Mouse (Mus musculus): Measurements from ENCODE around the gene H2al1c. TPM values are rescaled to one million over a fixed set of nuclear protein-coding genes. Genes with fewer than 3 reads are reported as not detected.
"Not testable (repeated sequence)": the region's sequence is repeated elsewhere in the genome, so short reads cannot be mapped to it uniquely, and the experiment has no call there.

H2al1c gene
- total and polyA plus RNA-seq, 2 experiments from 2014 or later: not detected

DNA sequence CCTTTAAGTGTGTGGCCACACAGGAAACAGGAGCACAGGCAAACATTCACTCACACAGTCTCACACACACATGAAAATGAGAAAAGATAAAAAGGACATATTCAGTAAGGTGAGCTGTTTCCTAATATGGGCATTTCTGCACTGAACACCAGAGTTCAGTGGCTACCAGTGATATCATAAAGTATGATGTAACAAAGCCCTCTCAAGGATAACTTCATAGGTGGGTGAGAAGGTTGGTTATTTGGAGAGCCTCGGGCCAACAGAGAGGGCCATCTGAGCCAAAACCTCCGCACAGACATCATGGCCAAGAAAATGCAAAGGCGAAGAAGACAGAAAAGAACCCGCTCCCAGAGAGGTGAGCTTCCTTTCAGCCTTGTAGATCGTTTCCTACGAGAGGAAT is 15.7 kb downstream of the H2al1c start, which contains the start of gene H2al1h:
Gene H2al1h (plus strand): TSS at position 301 of the 400 bp plus-strand sequence.
- WGBS: no CpG with 5 or more reads among the region's 6 CpGs
- not testable (repeated sequence) for H3K9me3 ChIP-seq (ENCODE audit: low read length); H3K4me3 ChIP-seq (ENCODE audit: low read depth, low read length); H3K9ac ChIP-seq (replicated peaks; ENCODE audit: low read length, poor library complexity, severe bottlenecking); H3K4me1 ChIP-seq (ENCODE audit: insufficient read depth, low read length); H3K27me3 ChIP-seq (ENCODE audit: insufficient read depth, low read length); H3K4me2 ChIP-seq (ENCODE audit: low read depth, low read length, poor library complexity, severe bottlenecking); H3K36me3 ChIP-seq (ENCODE audit: insufficient read depth, low read length); H3K27ac ChIP-seq (ENCODE audit: low read depth, low read length); DNase-seq (ENCODE audit: low spot score); ATAC-seq (ENCODE audit: low FRiP score)

DNA sequence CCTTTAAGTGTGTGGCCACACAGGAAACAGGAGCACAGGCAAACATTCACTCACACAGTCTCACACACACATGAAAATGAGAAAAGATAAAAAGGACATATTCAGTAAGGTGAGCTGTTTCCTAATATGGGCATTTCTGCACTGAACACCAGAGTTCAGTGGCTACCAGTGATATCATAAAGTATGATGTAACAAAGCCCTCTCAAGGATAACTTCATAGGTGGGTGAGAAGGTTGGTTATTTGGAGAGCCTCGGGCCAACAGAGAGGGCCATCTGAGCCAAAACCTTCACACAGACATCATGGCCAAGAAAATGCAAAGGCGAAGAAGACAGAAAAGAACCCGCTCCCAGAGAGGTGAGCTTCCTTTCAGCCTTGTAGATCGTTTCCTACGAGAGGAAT is 18.9 kb downstream of the H2al1c start, which contains the start of gene H2al1i:
Gene H2al1i (plus strand): TSS at position 301 of the 400 bp plus-strand sequence.
- H3K27ac ChIP-seq (ENCODE audit: low read depth, low read length); H3K4me1 ChIP-seq (ENCODE audit: insufficient read depth, low read length); H3K4me3 ChIP-seq (ENCODE audit: low read depth, low read length); H3K9me3 ChIP-seq (ENCODE audit: low read length); DNase-seq (ENCODE audit: low spot score); H3K36me3 ChIP-seq (ENCODE audit: insufficient read depth, low read length); H3K27me3 ChIP-seq (ENCODE audit: insufficient read depth, low read length); ATAC-seq (ENCODE audit: low FRiP score); H3K9ac ChIP-seq (replicated peaks; ENCODE audit: low read length, poor library complexity, severe bottlenecking); H3K4me2 ChIP-seq (ENCODE audit: low read depth, low read length, poor library complexity, severe bottlenecking): not testable (repeated sequence)
- no CpG with 5 or more reads among the region's 5 CpGs for WGBS

DNA sequence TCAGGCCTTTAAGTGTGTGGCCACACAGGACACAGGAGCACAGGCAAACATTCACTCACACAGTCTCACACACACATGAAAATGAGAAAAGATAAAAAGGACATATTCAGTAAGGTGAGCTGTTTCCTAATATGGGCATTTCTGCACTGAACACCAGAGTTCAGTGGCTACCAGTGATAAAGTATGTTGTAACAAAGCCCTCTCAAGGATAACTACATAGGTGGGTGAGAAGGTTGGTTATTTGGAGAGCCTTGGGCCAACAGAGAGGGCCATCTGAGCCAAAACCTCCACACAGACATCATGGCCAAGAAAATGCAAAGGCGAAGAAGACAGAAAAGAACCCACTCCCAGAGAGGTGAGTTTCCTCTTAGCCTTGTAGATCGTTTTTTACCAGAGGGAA is 22.1 kb downstream of the H2al1c start, which contains the start of gene H2al1j:
Gene H2al1j (plus strand): TSS at position 301 of the 400 bp plus-strand sequence.
- ATAC-seq (ENCODE audit: low FRiP score); H3K4me1 ChIP-seq (ENCODE audit: insufficient read depth, low read length); DNase-seq (ENCODE audit: low spot score); H3K27ac ChIP-seq (ENCODE audit: low read depth, low read length); H3K9me3 ChIP-seq (ENCODE audit: low read length); H3K27me3 ChIP-seq (ENCODE audit: insufficient read depth, low read length); H3K9ac ChIP-seq (replicated peaks; ENCODE audit: low read length, poor library complexity, severe bottlenecking); H3K4me2 ChIP-seq (ENCODE audit: low read depth, low read length, poor library complexity, severe bottlenecking); H3K4me3 ChIP-seq (ENCODE audit: low read depth, low read length); H3K36me3 ChIP-seq (ENCODE audit: insufficient read depth, low read length): not testable (repeated sequence)
- WGBS: 97% methylated on average over 2 of the region's 2 CpGs

DNA sequence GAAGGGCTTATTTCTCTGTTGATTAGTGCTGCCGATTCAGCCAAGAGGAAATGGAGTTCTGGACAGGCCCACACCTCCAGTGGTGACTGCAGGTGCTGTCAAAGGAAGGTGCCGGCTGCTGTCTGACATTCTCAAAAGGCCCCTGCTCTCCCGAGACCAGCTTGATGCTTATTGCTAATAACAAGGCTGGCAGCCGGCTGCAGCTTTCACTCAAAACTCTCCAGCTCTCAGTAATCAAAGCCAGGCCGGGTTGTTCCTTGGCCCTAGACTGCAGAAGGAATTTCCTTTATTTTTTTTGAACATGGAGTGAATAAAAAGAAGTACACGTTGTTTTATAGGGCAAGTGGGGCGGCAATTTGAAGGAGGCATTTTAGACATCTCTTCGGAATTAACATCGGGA is 40.3 kb downstream of the H2al1c start:
- no peak for TF ChIP-seq CTCF (IDR thresholded peaks at IDR 0.05)
- no peaks in the 10 kb centered on the region for H3K4me1 ChIP-seq (ENCODE audit: insufficient read depth, low read length)
- no peak overlapping the region for H3K4me2 ChIP-seq (ENCODE audit: low read depth, low read length, poor library complexity, severe bottlenecking)
- H3K9ac ChIP-seq (replicated peaks; ENCODE audit: low read length, poor library complexity, severe bottlenecking): no peak overlapping the region
- no peaks in the 10 kb centered on the region for H3K36me3 ChIP-seq (ENCODE audit: insufficient read depth, low read length)
- WGBS: 51% methylated on average over 9 of the region's 9 CpGs
- ATAC-seq (ENCODE audit: low FRiP score) (no peak), DNase-seq (ENCODE audit: low spot score) (peak; percentile 9)
- H3K9me3 ChIP-seq (ENCODE audit: low read length): no peaks in the 10 kb centered on the region
- H3K4me3 ChIP-seq (ENCODE audit: low read depth, low read length): no peak overlapping the region
- 0 out of 2 replicates have a peak, but pooled peaks cover 2% of the 10 kb centered on the region for H3K27me3 ChIP-seq (ENCODE audit: insufficient read depth, low read length)
- no peak overlapping the region for H3K27ac ChIP-seq (ENCODE audit: low read depth, low read length)

DNA sequence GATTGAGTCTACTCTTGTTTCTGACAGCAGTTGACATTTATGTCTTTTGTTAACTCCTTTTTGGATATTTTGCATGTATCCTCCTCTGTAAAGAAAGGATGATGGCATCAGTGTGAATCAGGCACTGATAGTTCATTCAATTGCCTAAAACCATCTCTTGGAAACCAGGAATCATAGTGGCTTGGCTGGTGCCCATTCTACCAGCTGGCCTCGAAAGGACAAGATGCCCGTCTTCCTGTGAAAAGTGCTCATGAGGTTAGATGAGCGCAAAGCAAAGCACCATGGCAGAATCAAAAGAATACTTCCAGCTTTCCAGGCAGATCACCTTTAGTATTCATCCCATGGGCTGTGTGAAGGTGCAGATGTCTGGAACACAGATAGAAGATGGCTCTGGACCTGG is 41.3 kb downstream of the H2al1c start:
- H3K27me3 ChIP-seq (ENCODE audit: insufficient read depth, low read length): 0 out of 2 replicates have a peak, but pooled peaks cover 2% of the 10 kb centered on the region
- H3K27ac ChIP-seq (ENCODE audit: low read depth, low read length): no peak overlapping the region
- ATAC-seq (ENCODE audit: low FRiP score) (no peak), DNase-seq (ENCODE audit: low spot score) (no peak)
- no peak overlapping the region for H3K4me2 ChIP-seq (ENCODE audit: low read depth, low read length, poor library complexity, severe bottlenecking)
- no peak overlapping the region for H3K9ac ChIP-seq (replicated peaks; ENCODE audit: low read length, poor library complexity, severe bottlenecking)
- no peaks in the 10 kb centered on the region for H3K36me3 ChIP-seq (ENCODE audit: insufficient read depth, low read length)
- H3K4me3 ChIP-seq (ENCODE audit: low read depth, low read length): no peak overlapping the region
- TF ChIP-seq CTCF (IDR thresholded peaks at IDR 0.05): no peak
- H3K9me3 ChIP-seq (ENCODE audit: low read length): no peaks in the 10 kb centered on the region
- 94% methylated on average over 3 of the region's 3 CpGs for WGBS
- H3K4me1 ChIP-seq (ENCODE audit: insufficient read depth, low read length): no peaks in the 10 kb centered on the region

Other genes with a start within 250 kb of the H2al1c start
- gene H2al1a, start 6.4 kb upstream of the H2al1c start, total RNA-seq (2014; rRNA removed): not detected in 2 replicates
- not detected in 2 replicates for gene H2al1a, start 6.4 kb upstream of the H2al1c start, polyA plus RNA-seq (2015; fragmentation: Nextera tagmentation; extraction: Ambion mirVana)
- not detected in 2 replicates for gene H2al1b, start 3.2 kb upstream of the H2al1c start, total RNA-seq (2014; rRNA removed)
- not detected in 2 replicates for gene H2al1b, start 3.2 kb upstream of the H2al1c start, polyA plus RNA-seq (2015; fragmentation: Nextera tagmentation; extraction: Ambion mirVana)
- not detected in 2 replicates for gene H2al1d, start 3.2 kb downstream of the H2al1c start, total RNA-seq (2014; rRNA removed)
- gene H2al1d, start 3.2 kb downstream of the H2al1c start, polyA plus RNA-seq (2015; fragmentation: Nextera tagmentation; extraction: Ambion mirVana): not detected in 2 replicates
- gene H2al1e, start 6.3 kb downstream of the H2al1c start, total RNA-seq (2014; rRNA removed): not detected in 2 replicates
- gene H2al1e, start 6.3 kb downstream of the H2al1c start, polyA plus RNA-seq (2015; fragmentation: Nextera tagmentation; extraction: Ambion mirVana): not detected in 2 replicates
- gene H2al1f, start 9.5 kb downstream of the H2al1c start, total RNA-seq (2014; rRNA removed): not detected in 2 replicates
- not detected in 2 replicates for gene H2al1f, start 9.5 kb downstream of the H2al1c start, polyA plus RNA-seq (2015; fragmentation: Nextera tagmentation; extraction: Ambion mirVana)
- gene H2al1g, start 12.6 kb downstream of the H2al1c start, total RNA-seq (2014; rRNA removed): not detected in 2 replicates
- gene H2al1g, start 12.6 kb downstream of the H2al1c start, polyA plus RNA-seq (2015; fragmentation: Nextera tagmentation; extraction: Ambion mirVana): not detected in 2 replicates
- not detected in 2 replicates for gene H2al1h, start 15.8 kb downstream of the H2al1c start, total RNA-seq (2014; rRNA removed)
- not detected in 2 replicates for gene H2al1h, start 15.8 kb downstream of the H2al1c start, polyA plus RNA-seq (2015; fragmentation: Nextera tagmentation; extraction: Ambion mirVana)
- gene H2al1i, start 19.0 kb downstream of the H2al1c start, total RNA-seq (2014; rRNA removed): not detected in 2 replicates
- not detected in 2 replicates for gene H2al1i, start 19.0 kb downstream of the H2al1c start, polyA plus RNA-seq (2015; fragmentation: Nextera tagmentation; extraction: Ambion mirVana)
- gene H2al1j, start 22.2 kb downstream of the H2al1c start, total RNA-seq (2014; rRNA removed): not detected in 2 replicates
- gene H2al1j, start 22.2 kb downstream of the H2al1c start, polyA plus RNA-seq (2015; fragmentation: Nextera tagmentation; extraction: Ambion mirVana): not detected in 2 replicates

Data from midbrain, postnatal 0 days (tissue).